Mouse (Mus musculus) midbrain, embryonic 12.5 days (tissue): ENCODE results near the gene Rnf135. TPM values are rescaled to one million over a fixed set of nuclear protein-coding genes. Genes with fewer than 3 reads are reported as not detected.
A peak's percentile ranks its signal among the peaks of the same experiment; 100 is the strongest.
"Not testable (repeated sequence)": the region's sequence is repeated elsewhere in the genome, so short reads cannot be mapped to it uniquely, and the experiment has no call there.

Experiments
- ATAC-seq: fragments of 200-750 bp; cut with Nextera tagmentation; 2 replicates; pipeline ENCODE4 v1.8.0; 2017; ENCODE audit warnings: low read depth, moderate TSS enrichment, moderate library complexity; ENCODE audit not compliant: low FRiP score
- H3K27ac ChIP-seq: fragments of 300-500 bp; sonication (generic); replicated peaks from 2 replicates; pipeline ENCODE4 v1.5.1; 2016; ENCODE audit warnings: mild to moderate bottlenecking
- H3K27me3 ChIP-seq: fragments of 300-500 bp; sonication (generic); 2 replicates; pipeline ENCODE4 v1.6.1; 2016; ENCODE audit warnings: mild to moderate bottlenecking
- H3K36me3 ChIP-seq: fragments of 300-500 bp; sonication (generic); 2 replicates; pipeline ENCODE4 v1.6.1; 2016
- H3K4me1 ChIP-seq: fragments of 300-500 bp; sonication (generic); 2 replicates; pipeline ENCODE4 v1.6.1; 2016
- H3K4me2 ChIP-seq: fragments of 300-500 bp; sonication (generic); replicated peaks from 2 replicates; pipeline ENCODE4 v1.6.1; 2016; ENCODE audit warnings: mild to moderate bottlenecking, moderate library complexity
- H3K4me3 ChIP-seq: fragments of 300-500 bp; sonication (generic); 2 replicates; pipeline ENCODE4 v1.5.1; 2016; ENCODE audit warnings: mild to moderate bottlenecking
- H3K9ac ChIP-seq: fragments of 300-500 bp; sonication (generic); replicated peaks from 2 replicates; pipeline ENCODE4 v1.6.1; 2016; ENCODE audit warnings: mild to moderate bottlenecking, moderate library complexity
- H3K9me3 ChIP-seq: fragments of 300-500 bp; sonication (generic); 2 replicates; pipeline ENCODE4 v1.6.1; 2016; ENCODE audit warnings: mild to moderate bottlenecking
- WGBS: fragments of 180-500 bp; shearing (Covaris S2); methylation state at CpG from one replicate; pipeline ENCODE4 v1.1.7; 2016; 5-methylcytosine and 5-hydroxymethylcytosine counted together
- polyA plus RNA-seq: library from polyadenylated mRNA; unstranded; fragments of >200 nt; fragmentation: Nextera tagmentation; extraction: Ambion mirVana; gene quantifications from 2 replicates; pipeline ENCODE4 v1.2.1, GENCODE M21; 2016

Gene Rnf135
- polyA plus RNA-seq = 3.0 and 4.5 TPM in 2 replicates

GRCm38 (mm10) chr11:80183705-80184255 lies at the start of gene Rnf135:
Gene Rnf135, plus strand, starts transcription at chr11:80183851.
- 0 out of 2 replicates have a peak, but pooled peaks cover 6% of the 10 kb centered on the region for H3K4me1 ChIP-seq
- H3K9ac ChIP-seq = peak within 1 kb of the TSS; percentile 53
- 1% methylated on average over 33 of the region's 33 CpGs for WGBS
- peak within 1 kb of the TSS; percentile 64 for H3K4me2 ChIP-seq
- H3K36me3 ChIP-seq = no peaks in the 10 kb centered on the region
- H3K4me3 ChIP-seq = peak within 1 kb of the TSS; percentile 49
- H3K27me3 ChIP-seq = 0 out of 2 replicates have a peak, but pooled peaks cover 4% of the 10 kb centered on the region
- ATAC-seq = peak; percentile 38; the same call in 1 of the 2 replicates
- 0 out of 2 replicates have a peak within 1 kb of the TSS, but pooled peaks have one; percentile 7 for H3K27ac ChIP-seq
- no peaks in the 10 kb centered on the region for H3K9me3 ChIP-seq

- no peak for ATAC-seq
These were observed 48.9 kb upstream of the Rnf135 start for GRCm38 (mm10) chr11:80134744-80135143.

GRCm38 (mm10) chr11:80135954-80136683 lies 47.5 kb upstream of the Rnf135 start:
- Histone ChIP-seq H3K27ac (no peak overlapping the region), H3K9me3 (no peaks in the 10 kb centered on the region), H3K4me2 (no peak overlapping the region), H3K4me1 (peaks cover 3% of the 10 kb centered on the region; the same call in 1 of the 2 replicates), H3K9ac (no peak overlapping the region), H3K4me3 (no peak overlapping the region), H3K36me3 (peaks cover 46% of the 10 kb centered on the region), H3K27me3 (no peaks in the 10 kb centered on the region)
- 92% methylated on average over 11 of the region's 11 CpGs for WGBS
- no peak for ATAC-seq

More at GRCm38 (mm10) chr11:80134744-80135143, 48.9 kb upstream of the Rnf135 start:
- H3K4me3 ChIP-seq = no peak overlapping the region
- 86% methylated on average over 4 of the region's 4 CpGs for WGBS
- no peaks in the 10 kb centered on the region for H3K4me1 ChIP-seq
- no peaks in the 10 kb centered on the region for H3K27me3 ChIP-seq
- no peaks in the 10 kb centered on the region for H3K9me3 ChIP-seq
- no peak overlapping the region for H3K4me2 ChIP-seq
- H3K27ac ChIP-seq = no peak overlapping the region
- H3K9ac ChIP-seq = no peak overlapping the region
- H3K36me3 ChIP-seq = peaks cover 54% of the 10 kb centered on the region

- WGBS = 93% methylated on average over 13 of the region's 13 CpGs
- H3K27me3 ChIP-seq = no peaks in the 10 kb centered on the region
- peaks cover 41% of the 10 kb centered on the region for H3K36me3 ChIP-seq
- no peak for ATAC-seq
- no peak overlapping the region for H3K4me3 ChIP-seq
- H3K9me3 ChIP-seq = no peaks in the 10 kb centered on the region
- H3K4me1 ChIP-seq = peaks cover 7% of the 10 kb centered on the region; the same call in 1 of the 2 replicates
- H3K9ac ChIP-seq = no peak overlapping the region
- no peak overlapping the region for H3K27ac ChIP-seq
- no peak overlapping the region for H3K4me2 ChIP-seq
These were observed 46.9 kb upstream of the Rnf135 start for GRCm38 (mm10) chr11:80136786-80137185.

- Histone ChIP-seq H3K4me2 (no peak overlapping the region), H3K4me3 (no peak overlapping the region), H3K9me3 (no peaks in the 10 kb centered on the region), H3K4me1 (peaks cover 10% of the 10 kb centered on the region; the same call in 1 of the 2 replicates), H3K27ac (no peak overlapping the region), H3K9ac (no peak overlapping the region), H3K36me3 (peaks cover 31% of the 10 kb centered on the region), H3K27me3 (no peaks in the 10 kb centered on the region)
- no peak for ATAC-seq
- WGBS = 93% methylated on average over 5 of the region's 5 CpGs
These were observed 45.9 kb upstream of the Rnf135 start for GRCm38 (mm10) chr11:80137773-80138172.

GRCm38 (mm10) chr11:80141825-80142521 lies 41.7 kb upstream of the Rnf135 start, which contains the start of gene Tefm:
Gene Tefm, minus strand, starts transcription at chr11:80142175.
- H3K9me3 ChIP-seq = no peaks in the 10 kb centered on the region
- H3K9ac ChIP-seq = peak within 1 kb of the TSS; percentile 89
- peak within 1 kb of the TSS; percentile 87 for H3K4me3 ChIP-seq
- whole genome bisulfite sequencing = under 1% methylated on average over 40 of the region's 40 CpGs
- peak; percentile 86 for ATAC-seq
- peak within 1 kb of the TSS; percentile 86 for H3K27ac ChIP-seq
- H3K4me2 ChIP-seq = peak within 1 kb of the TSS; percentile 76
- no peaks in the 10 kb centered on the region for H3K27me3 ChIP-seq
- peaks cover 7% of the 10 kb centered on the region for H3K36me3 ChIP-seq
- peaks cover 12% of the 10 kb centered on the region; the same call in 1 of the 2 replicates for H3K4me1 ChIP-seq

- Histone ChIP-seq H3K9me3 (no peaks in the 10 kb centered on the region), H3K27ac (no peak overlapping the region), H3K9ac (peak overlapping the region; percentile 89; the same call in 1 of the 2 replicates), H3K4me2 (peak overlapping the region; percentile 76), H3K36me3 (no peaks in the 10 kb centered on the region; the same call in 1 of the 2 replicates), H3K4me3 (peak overlapping the region; percentile 87), H3K27me3 (no peaks in the 10 kb centered on the region), H3K4me1 (peaks cover 12% of the 10 kb centered on the region; the same call in 1 of the 2 replicates)
- 43% methylated on average over 8 of the region's 8 CpGs for WGBS
- ATAC-seq = no peak
These were observed 40.8 kb upstream of the Rnf135 start for GRCm38 (mm10) chr11:80142872-80143271.

- H3K4me3 ChIP-seq = no peak overlapping the region
- H3K27me3 ChIP-seq = no peaks in the 10 kb centered on the region
- no peaks in the 10 kb centered on the region for H3K9me3 ChIP-seq
- no peak overlapping the region for H3K4me2 ChIP-seq
- H3K9ac ChIP-seq = no peak overlapping the region
- WGBS = 74% methylated on average over 10 of the region's 10 CpGs
- ATAC-seq = no peak
- peaks cover 12% of the 10 kb centered on the region; the same call in 1 of the 2 replicates for H3K4me1 ChIP-seq
- no peaks in the 10 kb centered on the region for H3K36me3 ChIP-seq
- no peak overlapping the region for H3K27ac ChIP-seq
These were observed 37.8 kb upstream of the Rnf135 start for GRCm38 (mm10) chr11:80145787-80146275.

GRCm38 (mm10) chr11:80147748-80148147 lies 35.9 kb upstream of the Rnf135 start:
- no peak for ATAC-seq
- no peaks in the 10 kb centered on the region for H3K9me3 ChIP-seq
- no peak overlapping the region for H3K4me2 ChIP-seq
- H3K4me3 ChIP-seq = no peak overlapping the region
- peaks cover 3% of the 10 kb centered on the region; the same call in 1 of the 2 replicates for H3K4me1 ChIP-seq
- H3K27me3 ChIP-seq = peaks cover 13% of the 10 kb centered on the region
- H3K27ac ChIP-seq = no peak overlapping the region
- no peak overlapping the region for H3K9ac ChIP-seq
- H3K36me3 ChIP-seq = no peaks in the 10 kb centered on the region
- 77% methylated on average over 6 of the region's 6 CpGs for WGBS

- peaks cover 18% of the 10 kb centered on the region for H3K27me3 ChIP-seq
- ATAC-seq = no peak
These were observed 35.3 kb upstream of the Rnf135 start for GRCm38 (mm10) chr11:80148313-80148712.

GRCm38 (mm10) chr11:80148974-80149373 lies 34.7 kb upstream of the Rnf135 start:
- H3K27ac ChIP-seq, H3K4me2 ChIP-seq, H3K9ac ChIP-seq, H3K9me3 ChIP-seq, H3K4me1 ChIP-seq, ATAC-seq, H3K36me3 ChIP-seq, H3K4me3 ChIP-seq: not testable (repeated sequence)
- H3K27me3 ChIP-seq = peaks cover 25% of the 10 kb centered on the region
- WGBS = 69% methylated on average over 2 of the region's 4 CpGs

More at GRCm38 (mm10) chr11:80148313-80148712, 35.3 kb upstream of the Rnf135 start:
- no peak overlapping the region for H3K4me2 ChIP-seq
- H3K27ac ChIP-seq = no peak overlapping the region
- 65% methylated on average over 1 of the region's 1 CpGs for WGBS
- no peak overlapping the region for H3K9ac ChIP-seq
- no peaks in the 10 kb centered on the region for H3K4me1 ChIP-seq
- no peak overlapping the region for H3K4me3 ChIP-seq
- no peaks in the 10 kb centered on the region for H3K36me3 ChIP-seq
- no peaks in the 10 kb centered on the region for H3K9me3 ChIP-seq
